Mouse (Mus musculus): ENCODE data around the gene Stk24.

- TF ChIP-seq POLR2A (IDR thresholded peaks at IDR 0.05; ENCODE audit: borderline replicate concordance, low read depth, low read length), result no peak
- no peak for TF ChIP-seq CTCF (IDR thresholded peaks at IDR 0.05; ENCODE audit: low read depth, low read length)
Measured at GRCm38 (mm10) chr14:121369385-121369784, 10.4 kb downstream of the Stk24 start.
